Mouse (Mus musculus) MEL (cell line): ENCODE measurements around the gene Hinfp. TPM values are rescaled to one million over a fixed set of nuclear protein-coding genes. Genes with fewer than 3 reads are reported as not detected.
A peak's percentile ranks its signal among the peaks of the same experiment; 100 is the strongest.
"Not testable (repeated sequence)": the region's sequence is repeated elsewhere in the genome, so short reads cannot be mapped to it uniquely, and the experiment has no call there.

Experiments
- DNase-seq: peaks from one replicate; pipeline ENCODE4 v3.0.0; 2011; ENCODE audit warnings: low read depth, low spot score
- H3K27ac ChIP-seq: 2 replicates; pipeline ENCODE4 v1.5.1; 2012; ENCODE audit warnings: low read depth, mild to moderate bottlenecking, control low read depth, low read length, moderate library complexity; ENCODE audit not compliant: control insufficient read depth
- H3K27me3 ChIP-seq, 2 experiments: fragments of 150-350 bp in 1 of 2; sonication (generic) in 1 of 2; 2 replicates each; pipeline ENCODE4 v1.6.1; 2012; ENCODE audit warnings: low read length in 2 of 2, mild to moderate bottlenecking in 2 of 2, improper control_type of control experiment in 1 of 2, moderate library complexity in 1 of 2; ENCODE audit not compliant: insufficient read depth in 2 of 2, control insufficient read depth in 1 of 2
- H3K36me3 ChIP-seq, 2 experiments: 2 replicates each; pipeline ENCODE4 v1.6.1; 2012 to 2014; ENCODE audit warnings: low read length in 2 of 2, improper control_type of control experiment in 1 of 2, inconsistent platforms in 1 of 2, mild to moderate bottlenecking in 1 of 2; ENCODE audit not compliant: insufficient read depth in 2 of 2, control insufficient read depth in 1 of 2
- H3K4me1 ChIP-seq, 2 experiments: fragments of 150-350 bp in 1 of 2; sonication (generic) in 1 of 2; 2 replicates each; pipeline ENCODE4 v1.6.1; 2012; ENCODE audit warnings: low read length in 2 of 2, improper control_type of control experiment in 1 of 2, mild to moderate bottlenecking in 1 of 2; ENCODE audit not compliant: insufficient read depth in 2 of 2, control insufficient read depth in 1 of 2
- H3K4me3 ChIP-seq, 2 experiments: fragments of 150-350 bp in 1 of 2; sonication (generic) in 1 of 2; 2 replicates each; pipeline ENCODE4 v1.5.1; 2012; ENCODE audit warnings: low read depth in 2 of 2, low read length in 2 of 2, mild to moderate bottlenecking in 2 of 2, moderate library complexity in 2 of 2, control low read depth in 1 of 2, improper control_type of control experiment in 1 of 2; ENCODE audit not compliant: control insufficient read depth in 1 of 2, insufficient read depth in 1 of 2
- H3K79me2 ChIP-seq: 2 replicates; pipeline ENCODE4 v1.6.1; 2012; ENCODE audit warnings: mild to moderate bottlenecking, low read length, moderate library complexity; ENCODE audit not compliant: control insufficient read depth, poor library complexity, insufficient read depth
- H3K9ac ChIP-seq: 2 replicates; pipeline ENCODE4 v1.6.1; 2012; ENCODE audit warnings: low read depth, mild to moderate bottlenecking, control low read depth, low read length, moderate library complexity; ENCODE audit not compliant: control insufficient read depth, poor library complexity, severe bottlenecking
- H3K9me3 ChIP-seq: fragments of 150-350 bp; sonication (generic); replicated peaks from 2 replicates; pipeline ENCODE4 v1.6.1; 2012; ENCODE audit warnings: mild to moderate bottlenecking, low read length, improper control_type of control experiment, moderate library complexity; ENCODE audit not compliant: insufficient read depth
- BHLHE40 ChIP-seq: IDR thresholded peaks from 2 replicates; pipeline ENCODE4 v1.6.1; 2012; ENCODE audit warnings: low read depth, mild to moderate bottlenecking, inconsistent platforms, low read length, improper control_type of control experiment, borderline replicate concordance
- CHD1 ChIP-seq: IDR thresholded peaks from 2 replicates; pipeline ENCODE4 v1.6.1; 2012; ENCODE audit warnings: low read depth, mild to moderate bottlenecking, inconsistent platforms, low read length, improper control_type of control experiment
- CHD2 ChIP-seq: IDR thresholded peaks from 2 replicates; pipeline ENCODE4 v1.6.1; 2011; ENCODE audit warnings: low read length, improper control_type of control experiment
- CTCF ChIP-seq, 3 experiments: IDR thresholded peaks in 2 of 3; conservative IDR thresholded peaks in 1 of 3; 2 replicates each; pipeline ENCODE4 v1.5.1; 2011 to 2012; ENCODE audit warnings: low read length in 3 of 3, low read depth in 2 of 3, mild to moderate bottlenecking in 2 of 3, improper control_type of control experiment in 1 of 3, inconsistent platforms in 1 of 3, mixed read lengths in 1 of 3, moderate library complexity in 1 of 3; ENCODE audit not compliant: control insufficient read depth in 1 of 3, insufficient read depth in 1 of 3, poor library complexity in 1 of 3, severe bottlenecking in 1 of 3
- E2F4 ChIP-seq: IDR thresholded peaks from 2 replicates; pipeline ENCODE4 v1.6.1; 2011; ENCODE audit warnings: low read depth, low read length, improper control_type of control experiment, borderline replicate concordance
- ELF1 ChIP-seq: IDR thresholded peaks from 2 replicates; pipeline ENCODE4 v1.6.1; 2014; ENCODE audit warnings: low read depth, mild to moderate bottlenecking, inconsistent platforms, low read length, improper control_type of control experiment, moderate library complexity
- MAX ChIP-seq: IDR thresholded peaks from 2 replicates; pipeline ENCODE4 v1.6.1; 2011; ENCODE audit warnings: low read length, improper control_type of control experiment
- MAZ ChIP-seq: IDR thresholded peaks from 2 replicates; pipeline ENCODE4 v1.6.1; 2012; ENCODE audit warnings: low read depth, mild to moderate bottlenecking, inconsistent platforms, low read length, improper control_type of control experiment
- MXI1 ChIP-seq: IDR thresholded peaks from 2 replicates; pipeline ENCODE4 v1.6.1; 2011; ENCODE audit warnings: mild to moderate bottlenecking, low read depth, low read length, improper control_type of control experiment
- MYB ChIP-seq: IDR thresholded peaks from 2 replicates; pipeline ENCODE4 v1.6.1; 2011; ENCODE audit warnings: mild to moderate bottlenecking, low read depth, low read length, improper control_type of control experiment
- NELFE ChIP-seq: IDR thresholded peaks from 2 replicates; pipeline ENCODE4 v1.6.1; 2011; ENCODE audit warnings: low read depth, low read length, improper control_type of control experiment
- POLR2A ChIP-seq, 2 experiments: IDR thresholded peaks; 2 replicates each; pipeline ENCODE4 v1.6.1; 2011 to 2012; ENCODE audit warnings: low read length in 2 of 2, mild to moderate bottlenecking in 2 of 2, control low read depth in 1 of 2, improper control_type of control experiment in 1 of 2, low read depth in 1 of 2, moderate library complexity in 1 of 2; ENCODE audit not compliant: control insufficient read depth in 1 of 2, insufficient read depth in 1 of 2, poor library complexity in 1 of 2
- POLR2AphosphoS2 ChIP-seq: IDR thresholded peaks from 2 replicates; pipeline ENCODE4 v1.6.1; 2011; ENCODE audit warnings: low read length, improper control_type of control experiment
- POLR2AphosphoS5 ChIP-seq: IDR thresholded peaks from 2 replicates; pipeline ENCODE4 v1.6.1; 2012; ENCODE audit warnings: low read depth, borderline replicate concordance, mild to moderate bottlenecking, inconsistent platforms, low read length, moderate library complexity, mixed read lengths
- RAD21 ChIP-seq: IDR thresholded peaks from 2 replicates; pipeline ENCODE4 v1.6.1; 2011; ENCODE audit warnings: mild to moderate bottlenecking, low read depth, low read length, improper control_type of control experiment
- RCOR1 ChIP-seq: IDR thresholded peaks from 2 replicates; pipeline ENCODE4 v1.6.1; 2012; ENCODE audit warnings: low read depth, mild to moderate bottlenecking, inconsistent platforms, low read length, improper control_type of control experiment
- SIN3A ChIP-seq: IDR thresholded peaks from 2 replicates; pipeline ENCODE4 v1.6.1; 2012; ENCODE audit warnings: low read length, improper control_type of control experiment, inconsistent platforms
- SMC3 ChIP-seq: IDR thresholded peaks from 2 replicates; pipeline ENCODE4 v1.6.1; 2011; ENCODE audit warnings: low read depth, low read length, improper control_type of control experiment
- TBP ChIP-seq: IDR thresholded peaks from 2 replicates; pipeline ENCODE4 v1.8.0; 2011; ENCODE audit warnings: low read depth, low read length, improper control_type of control experiment
- polyA plus RNA-seq, 2 experiments: library from polyadenylated mRNA; stranded (reverse) in 1 of 2; unstranded in 1 of 2; fragments of >175 nt in 1 of 2; fragments of >200 nt in 1 of 2; gene quantifications; 2 replicates each; pipeline versions ENCODE4 v1.2.1 to v1.2.4; 2012; ENCODE audit warnings: low replicate concordance in 2 of 2, low read depth in 1 of 2; ENCODE audit not compliant: insufficient read length in 2 of 2, insufficient read depth in 1 of 2, missing spikeins in 1 of 2
- total RNA-seq: library from RNA; depleted of rRNA; stranded (reverse); fragments of 300-350 nt; gene quantifications from 2 replicates; pipeline ENCODE4 v1.2.3, GENCODE M21; 2012

Hinfp gene
- total and polyA plus RNA-seq, 3 experiments = 16.4 to 31.3 TPM; not detected in 1

DNA sequence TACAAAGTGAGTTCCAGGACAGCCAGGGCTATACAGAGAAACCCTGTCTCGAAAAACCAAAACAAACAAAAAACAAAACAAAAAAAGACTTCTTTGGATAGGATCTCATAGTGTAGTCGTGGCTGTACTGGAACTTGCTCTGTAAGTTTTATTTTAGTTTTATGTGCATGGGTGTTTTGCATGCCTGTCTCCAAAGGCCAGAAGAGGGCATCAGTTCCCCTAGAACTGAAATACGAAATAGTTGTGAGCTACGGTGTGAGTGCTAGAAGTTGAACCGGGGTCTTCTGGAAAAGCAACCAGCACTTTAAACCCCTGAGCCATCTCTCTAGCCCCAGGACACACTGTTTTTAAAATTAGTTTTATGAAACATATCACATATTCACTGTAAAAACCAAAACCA is 33.1 kb upstream of the Hinfp start (continued):
- TF ChIP-seq CTCF (IDR thresholded peaks at IDR 0.05 in 2 of 3, conservative IDR thresholded peaks at IDR 0.05 in 1 of 3; ENCODE audit: control insufficient read depth in 1 of 3, insufficient read depth in 1 of 3, low read depth in 2 of 3, low read length in 3 of 3, poor library complexity in 1 of 3, severe bottlenecking in 1 of 3) (peak; percentile 19 to 52 (median 28); a peak in 3 of 6 replicates), CHD1 (no peak), SMC3 (peak; percentile 54)
- TF ChIP-seq, all 39 proteins: peak for 3

DNA sequence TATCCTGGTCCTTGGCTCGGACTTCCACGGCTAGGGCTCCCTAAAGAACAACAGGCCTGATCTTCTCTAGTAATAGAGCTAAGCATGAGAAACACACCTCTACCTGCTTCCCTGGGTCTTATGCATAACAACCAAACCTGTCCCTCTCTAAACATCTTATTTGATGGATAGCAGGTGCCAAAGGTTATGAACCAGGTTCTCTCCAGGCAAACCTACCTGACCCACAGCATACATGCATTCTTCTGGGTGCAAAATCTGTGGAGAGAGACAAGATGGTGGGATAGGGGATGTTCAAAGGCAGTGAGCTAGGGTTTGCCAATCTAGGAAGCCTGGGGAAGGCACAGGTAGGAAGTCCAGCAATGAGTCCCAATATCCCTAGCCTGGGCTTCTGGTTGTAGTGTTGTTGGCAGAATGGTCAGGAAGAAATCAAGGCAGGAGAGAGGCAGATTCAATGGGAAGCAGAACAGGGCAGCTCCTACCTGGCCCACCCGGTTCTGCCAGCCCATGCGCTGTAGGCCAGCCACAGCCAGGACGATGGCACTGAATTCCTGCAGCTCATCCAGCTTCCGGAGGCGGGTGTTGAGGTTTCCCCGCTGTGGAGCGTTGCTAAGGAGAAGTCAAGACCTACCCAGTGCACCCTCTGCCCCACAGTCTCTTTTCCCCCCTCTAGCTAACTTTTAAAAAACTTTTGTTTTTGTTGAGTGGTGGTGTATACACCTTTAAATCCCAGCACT is 32.1 kb upstream of the Hinfp start:
- H3K4me3 ChIP-seq = peak overlapping the region in 1 of 2 experiments; percentile 86; a peak in 2 of 4 replicates
- DNase-seq = peak; percentile 55
- H3K36me3 ChIP-seq = peaks cover 0 to 23% of the 10 kb centered on the region in 2 experiments; a peak in 3 of 4 replicates
- H3K9me3 ChIP-seq = no peaks in the 10 kb centered on the region
- TF ChIP-seq E2F4 = no peak
- TF ChIP-seq POLR2AphosphoS2 = peak; percentile 73
- TF ChIP-seq BHLHE40 = no peak
- no peak for TF ChIP-seq MYB
- peak; percentile 30; the same call in 1 of the 2 replicates for TF ChIP-seq SIN3A
- no peak for TF ChIP-seq MXI1
- peak; percentile 8 to 27; a peak in 2 of 4 replicates for TF ChIP-seq POLR2A (IDR thresholded peaks at IDR 0.05; ENCODE audit: control insufficient read depth in 1 of 2, insufficient read depth in 1 of 2, low read depth in 1 of 2, low read length in 2 of 2, poor library complexity in 1 of 2)
- H3K27ac ChIP-seq = no peak overlapping the region
- H3K27me3 ChIP-seq = no peaks in the 10 kb centered on the region
- H3K79me2 ChIP-seq = peaks cover 47% of the 10 kb centered on the region
- peaks cover 7 to 19% of the 10 kb centered on the region in 2 experiments for H3K4me1 ChIP-seq
- no peak overlapping the region; the same call in 1 of the 2 replicates for H3K9ac ChIP-seq

DNA sequence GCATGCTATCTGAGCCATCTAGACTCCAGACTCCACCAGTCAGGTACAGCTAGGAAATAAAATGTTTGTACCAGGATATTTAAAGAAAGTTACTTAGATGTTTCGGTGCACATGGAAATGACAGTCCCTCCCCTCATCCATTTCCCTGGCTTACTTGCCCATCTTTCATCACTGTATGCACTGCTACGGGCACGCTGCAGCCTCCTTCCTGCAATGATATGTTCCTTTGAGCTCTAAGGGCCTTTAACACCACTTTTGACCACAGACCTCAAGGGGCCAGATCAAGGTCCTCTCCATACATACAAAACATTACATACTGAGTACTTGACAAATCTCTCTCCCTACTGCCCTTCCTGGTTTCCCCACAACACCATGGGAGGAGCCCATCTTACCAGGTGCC is 31.5 kb upstream of the Hinfp start:
- Histone ChIP-seq H3K36me3 (peaks cover 0 to 18% of the 10 kb centered on the region in 2 experiments; a peak in 3 of 4 replicates), H3K4me1 (peaks cover 3 to 14% of the 10 kb centered on the region in 2 experiments; a peak in 3 of 4 replicates), H3K4me3 (peak overlapping the region; percentile 24 to 86), H3K9ac (peak overlapping the region; percentile 99), H3K27ac (no peak overlapping the region; the same call in 1 of the 2 replicates), H3K79me2 (peaks cover 42% of the 10 kb centered on the region), H3K9me3 (no peaks in the 10 kb centered on the region), H3K27me3 (no peaks in the 10 kb centered on the region)
- TF ChIP-seq ELF1 (no peak), MAZ (no peak), NELFE (0 out of 2 replicates have a peak, but pooled peaks have one; percentile 20), POLR2A (IDR thresholded peaks at IDR 0.05; ENCODE audit: control insufficient read depth in 1 of 2, insufficient read depth in 1 of 2, low read depth in 1 of 2, low read length in 2 of 2, poor library complexity in 1 of 2) (peak in 1 of 2 experiments; percentile 13; a peak in 1 of 4 replicates), MAX (0 out of 2 replicates have a peak, but pooled peaks have one; percentile 19), CTCF (IDR thresholded peaks at IDR 0.05 in 2 of 3, conservative IDR thresholded peaks at IDR 0.05 in 1 of 3; ENCODE audit: control insufficient read depth in 1 of 3, insufficient read depth in 1 of 3, low read depth in 2 of 3, low read length in 3 of 3, poor library complexity in 1 of 3, severe bottlenecking in 1 of 3) (no peak), RCOR1 (no peak), POLR2AphosphoS2 (peak; percentile 51), RAD21 (no peak), CHD2 (no peak), POLR2AphosphoS5 (no peak), TBP (no peak), MXI1 (no peak)
- peak; percentile 64 for DNase-seq

DNA sequence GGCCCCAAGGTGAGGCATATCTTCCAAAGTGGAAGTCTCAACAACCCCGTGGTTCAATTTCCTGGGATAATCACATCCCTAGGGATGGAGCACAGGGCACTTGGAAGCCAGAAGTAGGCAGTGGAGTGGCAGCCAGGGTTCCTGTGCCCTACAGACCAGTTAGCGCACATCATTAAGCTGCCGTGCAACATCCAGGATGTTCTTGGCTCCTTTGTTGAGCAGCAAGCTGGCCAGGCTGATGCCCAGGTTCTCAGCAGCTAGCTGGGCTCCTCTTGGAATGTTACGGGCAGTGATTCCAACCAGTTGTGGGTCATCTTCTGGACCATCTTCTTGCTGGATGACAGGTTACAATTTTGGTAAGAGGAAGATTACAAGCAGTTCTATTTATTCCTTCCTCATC is 31.0 kb upstream of the Hinfp start:
- not testable (repeated sequence) for H3K4me1 ChIP-seq, H3K9me3 ChIP-seq, H3K27me3 ChIP-seq, DNase-seq
- Histone ChIP-seq H3K4me3 (peak overlapping the region; percentile 24 to 86), H3K9ac (peak overlapping the region; percentile 99), H3K79me2 (peaks cover 37% of the 10 kb centered on the region), H3K36me3 (peaks cover 0 to 13% of the 10 kb centered on the region in 2 experiments; a peak in 3 of 4 replicates), H3K27ac (peak overlapping the region; percentile 10; the same call in 1 of the 2 replicates)
